Mouse (Mus musculus): ENCODE results near the gene Olfr110. TPM values are rescaled to one million over a fixed set of nuclear protein-coding genes. Genes with fewer than 3 reads are reported as not detected.
"Not testable (repeated sequence)": the region's sequence is repeated elsewhere in the genome, so short reads cannot be mapped to it uniquely, and the experiment has no call there.

The Olfr110 gene
- 0.16 TPM in 1 of 2 replicates, not detected in the other for polyA plus RNA-seq (2015; fragmentation: Nextera tagmentation; extraction: Ambion mirVana)

DNA sequence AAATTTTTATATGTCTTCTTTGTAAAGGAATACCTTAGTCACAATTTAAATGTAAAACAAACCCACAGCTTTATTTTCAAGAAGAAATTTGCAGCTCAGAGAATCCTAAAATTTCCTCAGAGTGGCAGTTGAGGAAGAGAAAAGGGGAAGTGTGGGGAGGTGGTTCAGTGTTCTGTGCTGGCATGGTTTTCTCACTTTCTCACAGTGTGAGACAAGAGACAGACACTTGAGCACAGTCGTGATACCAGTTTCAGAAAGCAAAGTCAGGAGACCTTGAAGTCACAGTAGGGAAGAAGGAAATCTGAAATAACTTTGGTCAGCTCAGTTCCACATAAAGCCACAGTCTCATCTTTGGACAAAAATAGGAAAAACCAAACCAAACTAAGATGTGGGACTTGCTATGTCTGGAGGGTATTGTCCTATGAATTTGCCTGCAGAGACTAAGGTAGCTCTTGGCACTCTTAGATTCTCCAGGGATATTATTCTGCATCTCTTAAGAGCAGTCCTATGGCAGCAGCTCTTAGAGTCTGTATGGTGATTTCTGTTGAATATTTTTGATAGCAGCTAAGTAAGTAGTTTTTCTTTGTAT is at the start of gene Olfr110:
TSS of gene Olfr110 (plus strand) at position 539 of the 589 bp plus-strand sequence.
- Histone ChIP-seq H3K27ac (replicated peaks) (no peak within 1 kb of the TSS), H3K4me2 (replicated peaks) (no peak within 1 kb of the TSS), H3K4me1 (no peaks in the 10 kb centered on the region), H3K9me3 (replicated peaks) (no peaks in the 10 kb centered on the region), H3K4me3 (replicated peaks) (no peak within 1 kb of the TSS), H3K27me3 (no peaks in the 10 kb centered on the region), H3K9ac (no peak within 1 kb of the TSS), H3K36me3 (no peaks in the 10 kb centered on the region)
- ATAC-seq (ENCODE audit: insufficient number of reproducible peaks, low FRiP score, low TSS enrichment, low read depth), result no peak
- WGBS, result 57% methylated on average over 1 of the region's 1 CpGs

DNA sequence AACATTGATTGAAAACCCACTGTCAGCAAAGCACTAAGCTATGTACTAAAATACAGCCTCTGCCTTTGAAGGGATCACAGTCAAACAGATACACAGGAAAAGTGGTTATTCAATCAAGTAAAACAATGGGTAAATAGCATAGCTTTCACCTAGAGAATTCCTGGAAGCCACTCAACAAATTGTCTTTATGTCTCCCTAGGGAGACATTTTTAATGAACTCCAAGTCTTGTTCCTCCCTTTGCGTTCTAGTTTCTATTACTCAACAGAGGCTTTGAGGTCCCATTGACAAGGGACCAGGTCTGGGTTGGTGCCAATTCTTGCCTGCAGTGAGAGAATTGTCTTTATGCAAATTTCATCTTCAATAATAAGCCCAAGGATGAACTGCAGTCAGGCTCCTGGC is 47.1 kb upstream of the Olfr110 start, which contains the start of gene Olfr108:
TSS of gene Olfr108 (plus strand) at position 301 of the 400 bp plus-strand sequence.
- ATAC-seq (ENCODE audit: insufficient number of reproducible peaks, low FRiP score, low TSS enrichment, low read depth), result no peak
- 77% methylated on average over 1 of the region's 1 CpGs for WGBS
- Histone ChIP-seq H3K4me2 (replicated peaks) (no peak within 1 kb of the TSS), H3K4me1 (no peaks in the 10 kb centered on the region), H3K27me3 (no peaks in the 10 kb centered on the region), H3K9me3 (replicated peaks) (no peaks in the 10 kb centered on the region), H3K36me3 (no peaks in the 10 kb centered on the region), H3K4me3 (replicated peaks) (no peak within 1 kb of the TSS), H3K9ac (no peak within 1 kb of the TSS), H3K27ac (replicated peaks) (no peak within 1 kb of the TSS)

DNA sequence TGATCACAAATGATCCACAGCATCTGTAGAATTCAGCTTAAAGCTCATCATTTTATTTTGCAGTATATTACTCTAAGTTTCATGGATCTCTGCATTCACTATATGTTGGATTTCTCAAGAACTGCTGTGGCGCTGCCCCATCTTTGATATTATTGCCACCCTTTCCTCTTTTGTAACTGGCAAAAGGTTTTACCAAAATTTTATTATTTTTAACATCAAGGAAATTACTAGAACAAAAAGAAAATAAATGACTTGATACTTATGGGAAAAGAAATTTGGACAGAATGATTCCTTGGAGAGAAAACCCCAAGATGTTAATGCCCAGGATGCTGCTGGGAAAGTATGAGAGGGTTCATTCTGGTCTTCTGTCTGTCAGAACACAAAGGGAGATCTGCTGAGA is 33.7 kb upstream of the Olfr110 start, which contains the start of gene Olfr109:
TSS of gene Olfr109 (plus strand) at position 301 of the 400 bp plus-strand sequence.
- Histone ChIP-seq H3K4me2 (replicated peaks) (no peak within 1 kb of the TSS), H3K4me3 (replicated peaks) (no peak within 1 kb of the TSS), H3K4me1 (no peaks in the 10 kb centered on the region), H3K27me3 (no peaks in the 10 kb centered on the region), H3K36me3 (no peaks in the 10 kb centered on the region), H3K9me3 (replicated peaks) (no peaks in the 10 kb centered on the region), H3K9ac (no peak within 1 kb of the TSS), H3K27ac (replicated peaks) (no peak within 1 kb of the TSS)
- no peak for ATAC-seq (ENCODE audit: insufficient number of reproducible peaks, low FRiP score, low TSS enrichment, low read depth)
- 91% methylated on average over 1 of the region's 1 CpGs for WGBS

DNA sequence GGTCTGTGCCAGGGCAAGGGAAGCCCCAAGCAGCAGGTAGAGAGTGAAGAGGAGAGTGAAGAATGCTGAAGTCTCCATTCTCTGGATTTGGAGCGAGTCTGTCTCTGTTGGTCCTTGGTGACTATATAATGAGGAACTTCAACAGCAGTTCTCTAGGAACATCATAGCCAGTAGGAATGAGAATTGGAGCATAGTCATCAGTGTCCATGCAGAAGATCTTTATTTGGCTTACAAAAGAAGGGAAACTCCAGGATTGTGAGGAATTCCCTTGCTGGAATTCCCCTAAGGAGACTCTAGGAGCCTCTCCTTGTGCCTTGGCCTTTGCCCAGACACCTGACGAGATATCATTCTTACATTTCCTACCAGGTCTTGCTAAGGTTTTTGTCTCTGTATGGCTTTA is 8.8 kb upstream of the Olfr110 start, which contains the start of gene H2-M2:
TSS of gene H2-M2 (minus strand) at position 101 of the 400 bp plus-strand sequence.
- ATAC-seq (ENCODE audit: insufficient number of reproducible peaks, low FRiP score, low TSS enrichment, low read depth), result no peak
- Histone ChIP-seq H3K4me3 (replicated peaks) (no peak within 1 kb of the TSS), H3K27me3 (no peaks in the 10 kb centered on the region), H3K4me1 (no peaks in the 10 kb centered on the region), H3K4me2 (replicated peaks) (no peak within 1 kb of the TSS), H3K27ac (replicated peaks) (no peak within 1 kb of the TSS), H3K9me3 (replicated peaks) (no peaks in the 10 kb centered on the region), H3K36me3 (no peaks in the 10 kb centered on the region), H3K9ac (no peak within 1 kb of the TSS)
- WGBS, result 76% methylated on average over 2 of the region's 2 CpGs

DNA sequence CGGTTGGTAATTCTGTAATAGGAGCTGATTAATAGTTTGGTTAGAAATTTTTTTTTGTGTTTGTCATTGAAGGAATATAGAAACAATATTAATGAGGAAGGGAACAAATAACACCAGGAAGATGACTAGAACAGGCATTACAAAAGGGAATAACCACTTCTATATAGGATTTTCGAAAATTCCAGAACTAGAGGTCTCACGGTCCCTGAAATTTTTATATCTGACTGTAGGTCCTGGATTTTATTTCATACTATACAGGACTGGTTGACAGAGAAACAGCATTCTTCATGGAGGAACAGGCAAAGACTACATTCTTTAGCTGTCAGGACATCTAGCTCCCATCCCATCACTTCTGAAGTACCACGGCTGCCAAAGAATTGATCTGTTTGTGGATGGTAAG is 15.5 kb downstream of the Olfr110 start, which contains the start of gene Olfr111:
TSS of gene Olfr111 (plus strand) at position 301 of the 400 bp plus-strand sequence.
- WGBS, result 85% methylated on average over 4 of the region's 4 CpGs
- no peaks in the 10 kb centered on the region for H3K9me3 ChIP-seq (replicated peaks)
- no peaks in the 10 kb centered on the region for H3K36me3 ChIP-seq
- no peaks in the 10 kb centered on the region for H3K4me1 ChIP-seq
- ATAC-seq (ENCODE audit: insufficient number of reproducible peaks, low FRiP score, low TSS enrichment, low read depth), result no peak
- no peak within 1 kb of the TSS for H3K9ac ChIP-seq
- H3K27ac ChIP-seq (replicated peaks), result no peak within 1 kb of the TSS
- no peak within 1 kb of the TSS for H3K4me2 ChIP-seq (replicated peaks)
- H3K4me3 ChIP-seq (replicated peaks), result no peak within 1 kb of the TSS
- H3K27me3 ChIP-seq, result no peaks in the 10 kb centered on the region

DNA sequence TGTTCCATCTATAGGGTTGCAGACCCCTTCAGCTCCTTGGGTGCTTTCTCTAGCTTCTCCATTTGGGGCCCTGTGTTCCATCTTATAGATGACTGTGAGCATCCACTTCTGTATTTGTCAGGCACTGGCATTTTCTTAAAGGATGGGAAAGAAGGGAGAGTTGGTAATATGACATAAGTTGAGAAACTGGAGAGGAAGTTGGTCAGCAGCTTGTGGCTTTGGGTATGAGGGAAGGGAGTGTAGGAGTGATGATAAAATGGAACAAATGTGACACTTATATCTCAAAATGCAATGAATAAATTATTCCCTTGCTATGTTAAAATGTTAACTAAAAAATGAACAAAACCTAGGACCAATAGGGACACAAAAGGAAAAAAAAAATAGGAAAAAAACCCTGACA is 32.3 kb downstream of the Olfr110 start:
- not testable (repeated sequence) for ATAC-seq (ENCODE audit: insufficient number of reproducible peaks, low FRiP score, low TSS enrichment, low read depth); H3K9ac ChIP-seq; H3K36me3 ChIP-seq; H3K4me1 ChIP-seq; H3K27ac ChIP-seq (replicated peaks); H3K9me3 ChIP-seq (replicated peaks); H3K27me3 ChIP-seq; H3K4me2 ChIP-seq (replicated peaks); H3K4me3 ChIP-seq (replicated peaks)

DNA sequence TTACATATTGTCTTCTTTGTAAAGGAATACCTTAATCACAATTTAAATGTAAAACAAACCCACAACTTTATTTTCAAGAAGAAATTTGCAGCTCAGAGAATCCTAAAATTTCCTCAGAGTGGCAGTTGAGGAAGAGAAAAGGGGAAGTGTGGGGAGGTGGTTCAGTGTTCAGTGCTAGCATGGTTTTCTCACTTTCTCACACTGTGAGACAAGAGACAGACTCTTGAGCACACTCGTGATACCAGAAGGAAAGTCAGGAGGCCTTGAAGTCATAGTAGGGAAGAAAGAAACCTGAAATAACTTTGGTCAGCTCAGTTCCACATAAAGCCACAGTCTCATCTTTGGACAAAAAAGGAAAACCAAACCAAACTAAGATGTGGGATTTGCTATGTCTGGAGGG is 33.2 kb downstream of the Olfr110 start:
- WGBS, result 61% methylated on average over 1 of the region's 1 CpGs
- not testable (repeated sequence) for ATAC-seq (ENCODE audit: insufficient number of reproducible peaks, low FRiP score, low TSS enrichment, low read depth); H3K9ac ChIP-seq; H3K36me3 ChIP-seq; H3K27ac ChIP-seq (replicated peaks); H3K9me3 ChIP-seq (replicated peaks); H3K4me2 ChIP-seq (replicated peaks); H3K4me3 ChIP-seq (replicated peaks); H3K4me1 ChIP-seq; H3K27me3 ChIP-seq

DNA sequence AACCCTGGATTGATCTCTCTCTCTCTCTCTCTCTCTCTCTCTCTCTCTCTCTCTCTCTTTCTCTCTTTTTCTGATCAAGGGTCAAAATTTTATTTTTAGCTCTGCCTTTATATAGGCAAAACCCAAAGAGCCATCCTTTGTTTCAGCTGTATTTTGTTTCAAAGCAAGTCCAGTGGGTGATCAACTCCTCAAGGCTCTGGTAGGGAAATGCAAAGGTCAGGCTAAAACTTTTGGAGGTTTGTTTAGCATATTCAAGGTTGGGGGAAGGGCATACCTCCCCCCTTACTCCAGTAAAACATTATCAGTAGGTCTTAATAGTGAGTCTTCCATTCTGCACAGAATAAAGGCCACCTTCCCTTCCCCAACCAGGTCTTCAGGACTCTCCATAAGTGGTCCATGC is 42.9 kb downstream of the Olfr110 start:
- Histone ChIP-seq H3K4me2 (replicated peaks) (no peak overlapping the region), H3K27ac (replicated peaks) (no peak overlapping the region), H3K36me3 (no peaks in the 10 kb centered on the region), H3K9me3 (replicated peaks) (no peaks in the 10 kb centered on the region), H3K9ac (no peak overlapping the region), H3K4me1 (no peaks in the 10 kb centered on the region), H3K4me3 (replicated peaks) (no peak overlapping the region), H3K27me3 (no peaks in the 10 kb centered on the region)
- ATAC-seq (ENCODE audit: insufficient number of reproducible peaks, low FRiP score, low TSS enrichment, low read depth), result no peak

DNA sequence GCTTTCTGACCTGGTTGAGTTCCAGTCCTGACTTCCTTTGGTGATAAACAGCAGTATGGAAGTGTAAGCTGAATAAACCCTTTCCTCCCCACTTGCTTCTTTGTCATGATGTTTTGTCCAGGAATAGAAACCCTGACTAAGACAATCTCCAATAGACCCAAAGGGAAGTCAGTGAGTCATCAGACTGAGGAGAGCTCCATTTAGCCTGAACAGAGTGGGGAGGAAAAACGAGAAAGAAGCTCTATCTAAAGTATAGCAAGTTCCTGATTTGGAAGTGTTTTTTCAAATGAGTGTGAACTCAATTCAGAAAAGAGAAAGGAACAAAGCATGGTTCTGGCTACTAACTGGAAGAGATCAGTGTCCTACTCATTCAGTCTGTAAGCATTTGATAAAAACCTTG is 46.1 kb downstream of the Olfr110 start:
- H3K9ac ChIP-seq; H3K4me2 ChIP-seq (replicated peaks); ATAC-seq (ENCODE audit: insufficient number of reproducible peaks, low FRiP score, low TSS enrichment, low read depth); H3K36me3 ChIP-seq; H3K27me3 ChIP-seq; H3K4me3 ChIP-seq (replicated peaks); H3K4me1 ChIP-seq; H3K9me3 ChIP-seq (replicated peaks); H3K27ac ChIP-seq (replicated peaks): not testable (repeated sequence)
- 50% methylated on average over 1 of the region's 1 CpGs for WGBS

DNA sequence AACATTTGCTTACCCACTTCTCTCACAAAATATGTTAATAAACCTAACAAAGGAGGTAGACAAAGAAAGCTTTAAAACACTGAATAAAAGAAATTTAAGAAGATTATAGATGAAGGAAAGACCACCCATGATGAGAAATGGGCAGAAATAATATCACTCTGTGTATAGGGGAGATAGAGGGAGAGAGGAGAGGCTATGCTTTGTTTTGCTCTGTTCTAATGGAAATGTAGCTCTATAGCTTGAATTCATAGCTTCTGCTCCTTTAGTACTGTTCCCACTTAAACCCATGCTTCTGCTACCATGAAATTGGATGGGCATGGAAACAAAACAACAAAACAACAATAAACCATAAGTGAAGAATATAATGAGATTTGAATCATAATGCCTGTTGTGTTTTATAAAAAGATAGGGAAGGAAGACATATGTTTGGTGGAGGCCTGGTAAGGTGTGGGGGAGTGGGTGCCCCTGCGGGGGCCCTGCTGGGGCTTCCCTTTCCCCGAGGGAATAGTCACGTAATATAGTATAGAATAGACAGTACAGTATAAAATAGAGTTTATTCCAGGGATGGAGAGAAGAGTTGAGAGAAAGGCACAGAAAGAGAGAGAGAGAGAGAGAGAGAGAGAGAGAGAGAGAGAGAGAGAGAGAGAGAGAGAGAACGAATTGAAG is 49.3 kb downstream of the Olfr110 start:
- WGBS, result 78% methylated on average over 4 of the region's 4 CpGs
- ATAC-seq (ENCODE audit: insufficient number of reproducible peaks, low FRiP score, low TSS enrichment, low read depth), result no peak
- no peaks in the 10 kb centered on the region for H3K9me3 ChIP-seq (replicated peaks)
- H3K27ac ChIP-seq (replicated peaks), result no peak overlapping the region
- no peaks in the 10 kb centered on the region for H3K36me3 ChIP-seq
- H3K9ac ChIP-seq, result no peak overlapping the region
- H3K4me3 ChIP-seq (replicated peaks), result no peak overlapping the region
- H3K27me3 ChIP-seq, result no peaks in the 10 kb centered on the region
- H3K4me2 ChIP-seq (replicated peaks), result no peak overlapping the region
- no peaks in the 10 kb centered on the region for H3K4me1 ChIP-seq

DNA sequence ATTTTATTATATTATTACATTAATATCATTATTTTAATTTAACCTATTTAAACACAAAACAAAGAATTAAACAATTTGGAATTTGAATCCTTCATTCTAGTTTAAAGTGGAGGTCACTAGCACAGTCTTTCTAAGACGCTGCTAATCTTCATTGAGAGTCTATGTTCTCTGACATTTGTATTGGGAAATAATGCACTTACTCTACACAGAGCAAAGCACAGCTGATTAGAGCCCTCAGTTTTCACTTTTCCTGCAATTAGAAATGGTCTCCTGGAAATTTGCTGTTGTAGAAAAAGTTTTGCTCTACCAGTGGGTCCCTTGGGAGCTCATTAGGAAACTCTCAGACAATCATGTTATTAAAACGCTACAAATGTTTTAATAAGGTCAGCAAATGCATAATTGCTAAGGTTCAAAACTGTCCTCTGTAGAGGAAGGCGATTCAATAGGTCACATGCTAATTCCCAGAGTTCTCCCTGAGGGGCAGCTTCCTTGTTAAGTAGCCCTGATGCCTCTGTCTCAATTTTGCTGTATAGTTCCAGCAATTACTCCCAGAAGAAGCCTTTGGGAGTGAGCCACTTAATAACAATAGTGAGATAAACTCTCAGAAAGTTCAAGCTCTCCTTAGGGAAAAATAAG is 51.6 kb downstream of the Olfr110 start:
- no peaks in the 10 kb centered on the region for H3K36me3 ChIP-seq
- H3K9me3 ChIP-seq (replicated peaks), result no peaks in the 10 kb centered on the region
- H3K4me2 ChIP-seq (replicated peaks), result no peak overlapping the region
- H3K4me3 ChIP-seq (replicated peaks), result no peak overlapping the region
- ATAC-seq (ENCODE audit: insufficient number of reproducible peaks, low FRiP score, low TSS enrichment, low read depth), result no peak
- H3K27me3 ChIP-seq, result no peaks in the 10 kb centered on the region
- H3K27ac ChIP-seq (replicated peaks), result no peak overlapping the region
- WGBS, result 32% methylated on average over 3 of the region's 3 CpGs
- H3K9ac ChIP-seq, result no peak overlapping the region
- H3K4me1 ChIP-seq, result no peaks in the 10 kb centered on the region
